Mouse (Mus musculus) stomach, embryonic 15.5 days (tissue): Measurements from ENCODE around the gene Mpz. TPM values are rescaled to one million over a fixed set of nuclear protein-coding genes. Genes with fewer than 3 reads are reported as not detected.

Experiments used
- ATAC-seq: fragments of 200-750 bp; cut with Nextera tagmentation; 2 replicates; pipeline ENCODE4 v1.8.0; 2017; ENCODE audit warnings: low read depth, moderate number of reproducible peaks, moderate TSS enrichment; ENCODE audit not compliant: insufficient read depth, low FRiP score
- H3K27ac ChIP-seq: fragments of 300-500 bp; sonication (generic); 2 replicates; pipeline ENCODE4 v1.5.1; 2015; ENCODE audit warnings: mild to moderate bottlenecking, inconsistent platforms
- H3K27me3 ChIP-seq: fragments of 300-500 bp; sonication (generic); replicated peaks from 2 replicates; pipeline ENCODE4 v1.6.1; 2015; ENCODE audit warnings: inconsistent platforms
- H3K36me3 ChIP-seq: fragments of 300-500 bp; sonication (generic); 2 replicates; pipeline ENCODE4 v1.6.1; 2015; ENCODE audit warnings: inconsistent platforms
- H3K4me1 ChIP-seq: fragments of 300-500 bp; sonication (generic); 2 replicates; pipeline ENCODE4 v1.6.1; 2015; ENCODE audit warnings: inconsistent platforms
- H3K4me2 ChIP-seq: fragments of 300-500 bp; sonication (generic); 2 replicates; pipeline ENCODE4 v1.6.1; 2015; ENCODE audit warnings: mild to moderate bottlenecking, inconsistent platforms
- H3K4me3 ChIP-seq: fragments of 300-500 bp; sonication (generic); replicated peaks from 2 replicates; pipeline ENCODE4 v1.5.1; 2015; ENCODE audit warnings: inconsistent platforms
- H3K9ac ChIP-seq: fragments of 300-500 bp; sonication (generic); 2 replicates; pipeline ENCODE4 v1.6.1; 2015; ENCODE audit warnings: inconsistent platforms
- H3K9me3 ChIP-seq: fragments of 300-500 bp; sonication (generic); 2 replicates; pipeline ENCODE4 v1.6.1; 2016; ENCODE audit warnings: inconsistent platforms
- WGBS: fragments of 180-500 bp; shearing (Covaris S2); methylation state at CpG from one replicate; pipeline ENCODE4 v1.1.7; 2015; 5-methylcytosine and 5-hydroxymethylcytosine counted together
- polyA plus RNA-seq: library from polyadenylated mRNA; unstranded; fragments of >200 nt; fragmentation: Nextera tagmentation; extraction: Ambion mirVana; gene quantifications from 2 replicates; pipeline ENCODE4 v1.2.1, GENCODE M21; 2015

The Mpz gene
- polyA plus RNA-seq, 1 experiment from 2014 or later, result 1.8 TPM

DNA sequence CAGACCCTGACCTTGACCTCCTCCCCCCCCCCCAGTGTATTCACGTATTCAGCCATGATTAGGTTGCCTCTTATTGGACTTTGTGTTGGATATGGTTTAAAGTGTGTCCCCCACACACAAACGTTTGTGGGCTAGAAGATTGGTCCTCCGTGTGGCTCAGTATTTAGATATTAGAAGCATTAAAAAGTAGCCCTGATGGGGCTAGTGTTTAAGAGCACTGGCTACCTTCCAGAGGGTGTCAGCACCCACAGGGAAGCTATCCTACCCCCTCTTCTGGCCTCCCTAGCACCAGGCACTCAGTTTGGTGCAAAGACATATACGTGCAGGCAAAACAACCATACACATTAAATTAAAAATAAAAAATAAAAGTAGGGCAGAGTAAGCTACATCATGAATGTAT, 37.5 kb upstream of the Mpz start:
- H3K27ac ChIP-seq, result no peak overlapping the region
- WGBS, result 63% methylated on average over 4 of the region's 4 CpGs
- H3K27me3 ChIP-seq, result no peaks in the 10 kb centered on the region
- no peaks in the 10 kb centered on the region for H3K9me3 ChIP-seq
- H3K4me2 ChIP-seq, result no peak overlapping the region
- no peak for ATAC-seq
- no peak overlapping the region for H3K9ac ChIP-seq
- H3K4me1 ChIP-seq, result peaks cover 4% of the 10 kb centered on the region; the same call in 1 of the 2 replicates
- H3K36me3 ChIP-seq, result no peaks in the 10 kb centered on the region
- no peak overlapping the region; the same call in 1 of the 2 replicates for H3K4me3 ChIP-seq

DNA sequence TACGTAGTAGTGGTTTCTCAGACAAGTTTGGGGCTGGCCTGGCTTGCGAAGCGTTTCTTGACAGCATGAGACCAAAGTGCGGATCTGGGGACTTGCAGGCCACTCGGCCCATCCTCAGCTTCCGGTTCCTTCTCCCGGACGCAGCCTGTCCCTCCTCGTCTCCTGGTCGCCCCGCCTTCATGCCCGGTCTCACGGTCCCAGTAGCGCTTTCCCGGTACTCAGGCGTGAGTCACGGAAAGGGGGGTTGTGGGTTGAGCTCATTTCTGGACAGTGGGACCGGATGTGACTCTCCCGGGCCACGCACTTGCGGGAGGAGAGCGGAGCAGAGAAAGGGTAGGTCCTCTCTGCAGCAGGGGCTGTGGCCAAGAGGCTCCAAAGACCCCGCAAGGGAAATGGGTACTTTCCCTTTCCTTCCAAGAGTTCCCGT, 36.6 kb upstream of the Mpz start, which contains the start of gene Cfap126:
TSS of gene Cfap126 (plus strand) at position 46 of the 427 bp plus-strand sequence.
- Histone ChIP-seq H3K9ac (peak within 1 kb of the TSS; percentile 35; the same call in 1 of the 2 replicates), H3K4me1 (peaks cover 4% of the 10 kb centered on the region; the same call in 1 of the 2 replicates), H3K36me3 (no peaks in the 10 kb centered on the region), H3K4me3 (peak within 1 kb of the TSS; percentile 50), H3K27ac (peak within 1 kb of the TSS; percentile 87), H3K4me2 (peak within 1 kb of the TSS; percentile 71), H3K27me3 (no peaks in the 10 kb centered on the region), H3K9me3 (no peaks in the 10 kb centered on the region)
- WGBS, result under 1% methylated on average over 24 of the region's 24 CpGs
- peak; percentile 44 for ATAC-seq

DNA sequence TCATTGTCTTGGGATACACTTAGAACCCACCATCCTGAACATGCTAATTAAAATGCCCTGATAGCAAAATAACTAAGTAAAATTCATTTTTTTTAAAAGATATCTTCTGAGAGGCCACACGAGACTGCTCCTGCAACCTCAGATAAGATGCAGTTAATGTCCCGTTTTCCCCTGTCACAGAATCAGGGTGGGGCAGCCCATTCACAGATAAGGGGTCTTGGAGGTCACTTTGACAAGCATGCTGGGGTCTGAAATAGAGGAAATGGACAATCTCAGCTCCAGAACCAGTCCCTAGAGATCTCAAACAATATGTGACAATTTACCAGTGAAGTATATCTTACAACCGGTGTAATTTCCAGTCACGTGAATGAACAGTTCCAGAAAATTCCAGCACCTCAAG, 34.2 kb upstream of the Mpz start:
- no peak overlapping the region for H3K9ac ChIP-seq
- no peaks in the 10 kb centered on the region for H3K27me3 ChIP-seq
- no peak for ATAC-seq
- H3K4me1 ChIP-seq, result no peaks in the 10 kb centered on the region
- H3K36me3 ChIP-seq, result no peaks in the 10 kb centered on the region
- H3K27ac ChIP-seq, result no peak overlapping the region
- 46% methylated on average over 4 of the region's 4 CpGs for WGBS
- no peak overlapping the region for H3K4me2 ChIP-seq
- H3K9me3 ChIP-seq, result no peaks in the 10 kb centered on the region
- no peak overlapping the region for H3K4me3 ChIP-seq

DNA sequence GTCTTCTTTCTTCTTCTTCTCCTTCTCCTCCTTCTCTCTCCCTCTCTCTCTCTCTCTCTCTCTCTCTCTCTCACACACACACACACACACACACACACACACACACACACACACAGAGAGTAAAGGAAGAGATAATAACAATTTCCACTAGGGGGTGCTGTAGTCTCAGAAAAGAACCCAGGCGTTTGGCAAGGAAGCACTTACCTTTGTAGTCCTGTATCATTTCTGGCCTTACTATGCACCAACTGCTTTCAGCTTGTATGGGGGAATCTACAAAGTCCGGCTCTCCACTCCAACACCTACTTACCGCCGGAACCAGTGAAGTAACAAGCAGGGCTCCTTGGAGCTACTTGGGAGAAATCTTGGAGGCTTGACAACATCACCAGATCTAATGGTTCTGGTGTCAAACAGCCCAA, 32.2 kb upstream of the Mpz start:
- no peak overlapping the region for H3K9ac ChIP-seq
- H3K27me3 ChIP-seq, result no peaks in the 10 kb centered on the region
- no peak overlapping the region for H3K27ac ChIP-seq
- 9% methylated on average over 4 of the region's 4 CpGs for WGBS
- ATAC-seq, result no peak
- H3K36me3 ChIP-seq, result no peaks in the 10 kb centered on the region
- H3K9me3 ChIP-seq, result no peaks in the 10 kb centered on the region
- no peak overlapping the region for H3K4me2 ChIP-seq
- no peak overlapping the region for H3K4me3 ChIP-seq
- H3K4me1 ChIP-seq, result 0 out of 2 replicates have a peak, but pooled peaks cover 3% of the 10 kb centered on the region

DNA sequence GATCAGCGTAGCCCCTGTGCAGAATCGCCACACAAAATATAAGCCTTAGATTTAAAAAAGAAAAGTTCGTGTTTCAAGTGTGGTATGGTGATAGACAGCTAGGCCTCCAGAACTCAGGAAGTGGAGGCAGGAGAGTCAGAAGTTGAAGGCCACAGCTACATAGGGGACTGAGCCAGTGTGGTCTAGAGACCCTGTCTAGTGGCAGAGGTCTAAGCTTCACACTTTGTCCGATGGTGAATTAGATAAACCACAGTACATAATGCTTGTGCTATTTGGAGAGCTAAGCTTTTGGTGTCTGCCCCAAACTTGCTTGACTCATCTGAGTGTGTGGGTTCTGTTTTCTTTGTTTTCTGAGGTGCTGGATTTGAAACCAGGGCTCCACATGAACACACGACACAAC, 31.5 kb upstream of the Mpz start:
- Histone ChIP-seq H3K4me3 (no peak overlapping the region), H3K4me1 (0 out of 2 replicates have a peak, but pooled peaks cover 3% of the 10 kb centered on the region), H3K27ac (no peak overlapping the region), H3K27me3 (no peaks in the 10 kb centered on the region), H3K4me2 (no peak overlapping the region), H3K9me3 (no peaks in the 10 kb centered on the region), H3K9ac (no peak overlapping the region), H3K36me3 (no peaks in the 10 kb centered on the region)
- no peak for ATAC-seq
- 84% methylated on average over 5 of the region's 5 CpGs for WGBS

DNA sequence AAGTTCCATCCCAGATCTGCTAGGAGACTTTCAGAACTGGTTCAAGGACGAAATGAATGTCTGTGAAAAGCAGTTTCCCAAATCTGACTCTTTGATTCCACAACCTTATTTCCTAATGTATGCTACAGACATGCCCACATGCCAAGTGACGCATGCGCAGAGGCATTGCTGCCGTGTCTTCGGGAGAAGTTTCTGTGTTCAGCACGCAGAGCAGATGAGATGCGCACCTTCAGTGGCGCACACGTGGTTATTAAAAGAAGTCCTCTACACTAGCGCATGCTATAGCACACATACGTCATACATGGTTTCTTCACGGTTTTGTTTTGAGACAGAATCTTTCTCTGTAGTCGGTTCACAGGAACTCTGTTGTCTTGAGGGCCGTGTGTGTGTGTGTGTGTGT, 31.1 kb upstream of the Mpz start:
- H3K4me2 ChIP-seq, result no peak overlapping the region
- H3K4me3 ChIP-seq, result no peak overlapping the region
- 88% methylated on average over 14 of the region's 14 CpGs for WGBS
- ATAC-seq, result no peak
- H3K27me3 ChIP-seq, result no peaks in the 10 kb centered on the region
- H3K36me3 ChIP-seq, result no peaks in the 10 kb centered on the region
- no peaks in the 10 kb centered on the region for H3K9me3 ChIP-seq
- no peak overlapping the region for H3K9ac ChIP-seq
- 0 out of 2 replicates have a peak, but pooled peaks cover 3% of the 10 kb centered on the region for H3K4me1 ChIP-seq
- H3K27ac ChIP-seq, result no peak overlapping the region

DNA sequence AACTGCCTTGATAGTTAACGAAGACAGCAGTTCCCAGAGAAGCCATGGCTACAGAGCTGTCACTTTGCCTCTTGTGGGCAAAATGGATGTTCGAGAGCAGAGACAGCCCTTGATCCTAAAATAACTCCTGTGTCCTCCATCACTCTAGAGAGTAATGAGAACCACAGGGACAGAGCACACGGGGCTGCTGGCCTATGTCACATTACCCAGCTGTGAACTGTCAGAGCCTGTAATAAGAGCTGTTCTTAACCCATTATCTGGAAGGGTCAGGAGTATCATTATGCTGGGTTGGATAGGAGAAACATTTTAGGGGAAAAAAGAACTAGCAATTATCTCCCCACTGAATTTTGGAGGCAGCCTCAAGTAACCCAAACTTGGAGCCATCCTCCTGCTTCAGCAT, 29.6 kb upstream of the Mpz start:
- H3K9me3 ChIP-seq, result no peaks in the 10 kb centered on the region
- no peak overlapping the region for H3K27ac ChIP-seq
- no peak overlapping the region for H3K4me2 ChIP-seq
- H3K36me3 ChIP-seq, result no peaks in the 10 kb centered on the region
- no peaks in the 10 kb centered on the region for H3K27me3 ChIP-seq
- 44% methylated on average over 3 of the region's 3 CpGs for WGBS
- ATAC-seq, result no peak
- H3K4me3 ChIP-seq, result no peak overlapping the region
- H3K4me1 ChIP-seq, result 0 out of 2 replicates have a peak, but pooled peaks cover 3% of the 10 kb centered on the region
- no peak overlapping the region for H3K9ac ChIP-seq

DNA sequence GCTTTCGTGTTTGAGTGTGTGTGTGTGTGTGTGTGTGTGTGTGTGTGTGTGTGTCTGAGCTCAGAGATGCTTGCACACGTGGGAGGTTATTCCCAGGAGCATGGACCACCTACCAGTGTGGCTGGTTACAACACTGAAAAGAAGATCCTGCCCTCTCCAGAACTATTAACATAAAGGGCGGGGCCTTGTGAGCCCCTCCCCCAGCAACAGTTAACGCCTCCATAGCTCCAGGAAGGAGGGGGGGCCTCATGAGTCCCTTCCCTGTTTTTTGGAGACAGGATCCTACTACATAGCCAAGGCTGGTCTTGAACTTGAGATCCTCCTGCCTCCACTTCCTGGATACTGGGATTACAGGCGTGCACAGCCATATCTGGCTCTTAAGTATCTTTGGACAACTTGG, 28.7 kb upstream of the Mpz start:
- no peak overlapping the region for H3K4me2 ChIP-seq
- H3K36me3 ChIP-seq, result no peaks in the 10 kb centered on the region
- WGBS, result 41% methylated on average over 5 of the region's 5 CpGs
- H3K4me1 ChIP-seq, result 0 out of 2 replicates have a peak, but pooled peaks cover 3% of the 10 kb centered on the region
- H3K9me3 ChIP-seq, result no peaks in the 10 kb centered on the region
- no peak overlapping the region for H3K27ac ChIP-seq
- ATAC-seq, result no peak
- no peak overlapping the region for H3K4me3 ChIP-seq
- no peaks in the 10 kb centered on the region for H3K27me3 ChIP-seq
- no peak overlapping the region for H3K9ac ChIP-seq

DNA sequence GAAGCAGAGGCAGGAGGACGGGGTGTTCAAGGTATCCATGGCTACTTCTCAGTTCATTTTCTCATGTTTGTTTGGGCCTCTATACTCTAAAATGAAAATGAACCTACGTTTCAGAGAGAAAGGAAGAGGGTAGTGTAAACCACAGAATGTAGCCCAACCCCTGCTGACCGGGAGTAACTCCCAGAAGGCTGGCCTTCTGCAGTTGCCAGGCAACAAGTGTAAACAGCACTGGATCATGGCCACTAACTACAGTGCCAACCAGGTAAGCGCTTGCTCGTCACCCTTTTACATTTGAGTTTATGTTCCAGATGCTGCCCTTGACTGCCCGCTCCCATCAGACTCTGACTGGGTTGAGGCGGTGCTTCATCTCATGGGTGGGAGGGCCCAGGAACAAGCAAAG, 27.6 kb upstream of the Mpz start:
- WGBS, result 22% methylated on average over 7 of the region's 7 CpGs
- peak; percentile 76 for ATAC-seq
- H3K4me3 ChIP-seq, result no peak overlapping the region; the same call in 1 of the 2 replicates
- no peak overlapping the region for H3K9ac ChIP-seq
- no peaks in the 10 kb centered on the region for H3K9me3 ChIP-seq
- H3K4me2 ChIP-seq, result peak overlapping the region; percentile 24; the same call in 1 of the 2 replicates
- no peaks in the 10 kb centered on the region for H3K36me3 ChIP-seq
- H3K27me3 ChIP-seq, result no peaks in the 10 kb centered on the region
- 0 out of 2 replicates have a peak, but pooled peaks cover 3% of the 10 kb centered on the region for H3K4me1 ChIP-seq
- no peak overlapping the region for H3K27ac ChIP-seq

DNA sequence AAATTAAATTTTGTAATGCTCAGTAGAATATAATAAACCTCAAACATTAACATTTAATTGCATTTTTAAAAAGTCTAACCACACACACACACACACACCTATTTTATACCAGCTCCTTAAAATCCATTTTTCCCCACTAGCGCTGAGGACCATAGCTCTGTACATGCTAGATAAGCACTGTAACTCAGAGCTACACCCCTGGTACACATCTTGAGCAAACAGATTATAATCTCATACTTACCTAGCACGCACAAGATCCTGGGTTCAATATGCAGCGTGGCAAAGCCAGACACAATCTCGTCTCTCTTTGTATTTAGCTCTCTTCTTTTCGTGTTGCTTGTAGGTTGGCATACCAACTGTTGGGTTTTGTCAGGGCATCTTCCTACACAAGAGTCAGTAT, 26.1 kb upstream of the Mpz start:
- H3K4me1 ChIP-seq, result 0 out of 2 replicates have a peak, but pooled peaks cover 3% of the 10 kb centered on the region
- no peak overlapping the region for H3K9ac ChIP-seq
- no peaks in the 10 kb centered on the region for H3K9me3 ChIP-seq
- peak; percentile 74; the same call in 1 of the 2 replicates for ATAC-seq
- no peak overlapping the region for H3K4me3 ChIP-seq
- H3K4me2 ChIP-seq, result no peak overlapping the region
- no peak overlapping the region for H3K27ac ChIP-seq
- peaks cover 3% of the 10 kb centered on the region; the same call in 1 of the 2 replicates for H3K36me3 ChIP-seq
- 66% methylated on average over 5 of the region's 5 CpGs for WGBS
- H3K27me3 ChIP-seq, result no peaks in the 10 kb centered on the region

DNA sequence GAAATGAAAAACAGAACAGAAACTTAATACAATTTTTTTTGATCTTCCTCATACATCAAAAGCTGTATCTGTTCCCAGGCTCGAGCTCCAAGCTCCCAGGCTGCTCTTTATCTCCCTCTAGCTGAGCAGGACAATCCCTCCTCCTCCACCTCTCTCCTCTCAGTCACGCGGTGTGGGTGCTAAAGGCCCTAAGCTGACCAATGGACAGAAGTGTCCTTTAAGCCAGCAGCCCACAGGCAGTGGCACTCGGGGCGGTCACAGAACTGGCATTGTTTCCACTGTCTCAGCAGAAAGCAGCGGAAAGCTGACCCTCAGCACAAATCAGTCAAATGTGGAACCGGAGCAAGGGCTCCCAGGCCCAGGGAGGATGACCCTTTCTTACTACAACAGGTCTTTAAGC, 21.3 kb upstream of the Mpz start:
- Histone ChIP-seq H3K9ac (no peak overlapping the region), H3K36me3 (peaks cover 11% of the 10 kb centered on the region), H3K9me3 (no peaks in the 10 kb centered on the region), H3K4me2 (no peak overlapping the region), H3K27ac (no peak overlapping the region), H3K4me3 (no peak overlapping the region), H3K27me3 (no peaks in the 10 kb centered on the region), H3K4me1 (no peaks in the 10 kb centered on the region)
- 68% methylated on average over 7 of the region's 7 CpGs for WGBS
- no peak for ATAC-seq

DNA sequence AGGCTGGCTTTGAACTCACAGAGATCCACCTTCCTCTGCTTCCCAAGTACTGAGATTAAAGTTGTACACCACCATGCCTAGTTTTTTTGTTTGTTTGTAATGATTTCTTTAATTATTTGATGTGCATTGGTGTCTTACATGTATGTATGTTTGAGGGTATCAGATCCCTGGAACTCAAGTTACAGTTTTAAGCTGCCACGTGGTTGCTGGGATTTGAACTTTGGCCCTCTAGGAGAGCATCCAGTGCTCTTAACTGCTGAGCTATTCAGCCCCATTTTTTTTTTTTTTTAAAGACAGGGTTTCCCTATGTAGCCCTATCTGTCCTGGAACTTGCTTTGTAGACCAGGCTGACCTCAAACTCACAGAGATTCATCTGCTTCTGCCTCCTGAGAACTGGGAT, 19.5 kb upstream of the Mpz start:
- Histone ChIP-seq H3K4me1 (no peaks in the 10 kb centered on the region), H3K27me3 (no peaks in the 10 kb centered on the region), H3K27ac (no peak overlapping the region), H3K4me2 (no peak overlapping the region), H3K36me3 (peaks cover 15% of the 10 kb centered on the region), H3K4me3 (no peak overlapping the region), H3K9me3 (no peaks in the 10 kb centered on the region), H3K9ac (no peak overlapping the region)
- ATAC-seq, result no peak
- WGBS, result 80% methylated on average over 1 of the region's 1 CpGs

DNA sequence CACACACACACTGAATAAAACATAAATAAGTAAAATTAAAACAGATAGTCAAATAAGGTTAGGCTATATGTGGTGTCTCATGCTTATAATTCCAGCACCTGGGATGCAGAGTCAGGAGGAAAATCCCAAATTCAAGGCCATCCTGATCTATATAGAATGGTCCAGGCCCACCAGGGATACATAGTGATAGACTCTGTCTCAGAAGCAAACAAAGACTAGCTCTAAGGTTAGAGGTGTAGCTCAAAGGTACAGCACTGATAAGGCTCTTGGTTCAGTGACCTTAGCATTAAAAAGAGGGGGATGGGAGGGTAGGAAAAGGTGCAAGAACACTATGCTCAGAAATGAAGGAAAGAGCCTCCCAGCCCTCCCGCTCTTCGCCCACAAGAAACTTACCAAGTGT, 14.9 kb upstream of the Mpz start:
- H3K9ac ChIP-seq, result no peak overlapping the region
- H3K27ac ChIP-seq, result no peak overlapping the region
- H3K4me3 ChIP-seq, result no peak overlapping the region
- ATAC-seq, result no peak
- no peaks in the 10 kb centered on the region for H3K9me3 ChIP-seq
- H3K4me1 ChIP-seq, result no peaks in the 10 kb centered on the region
- no peaks in the 10 kb centered on the region for H3K27me3 ChIP-seq
- peaks cover 19% of the 10 kb centered on the region for H3K36me3 ChIP-seq
- 96% methylated on average over 2 of the region's 2 CpGs for WGBS
- no peak overlapping the region for H3K4me2 ChIP-seq
